Mouse (Mus musculus): ENCODE data around the gene Ndufs7. TPM values are rescaled to one million over a fixed set of nuclear protein-coding genes. Genes with fewer than 3 reads are reported as not detected.

The Ndufs7 gene
- total and polyA plus RNA-seq, 3 experiments = 943 to 1,990 (median 1,108) TPM

- H3K9ac ChIP-seq (ENCODE audit: low read depth, low read length) = peak within 1 kb of the TSS; percentile 51
- 3% methylated on average over 26 of the region's 26 CpGs for WGBS
- peaks cover 7% of the 10 kb centered on the region for H3K4me1 ChIP-seq (ENCODE audit: control insufficient read depth, insufficient read depth, low read length)
- H3K27me3 ChIP-seq (ENCODE audit: control insufficient read depth, insufficient read depth, low read length) = no peaks in the 10 kb centered on the region; the same call in 1 of the 2 replicates
- intact Hi-C loops (cut with DNase I) = loop anchor here (1.0 to 10.0 kb wide), 4 partner anchors 24 to 259 kb away; partner anchors contain the start of gene 2310011J03Rik
- H3K4me3 ChIP-seq = peak within 1 kb of the TSS; percentile 45
- peak; percentile 81 to 83 for DNase-seq
- TF ChIP-seq CTCF (IDR thresholded peaks at IDR 0.05) (peak; percentile 88), EP300 (IDR thresholded peaks at IDR 0.05; ENCODE audit: insufficient read depth, low read depth, low read length) (peak; percentile 57; the same call in 1 of the 2 replicates), POLR2A (IDR thresholded peaks at IDR 0.05; ENCODE audit: insufficient read depth, low read depth, low read length) (no peak; the same call in 1 of the 2 replicates)
- H3K36me3 ChIP-seq (ENCODE audit: control insufficient read depth, insufficient read depth, low read length) = no peaks in the 10 kb centered on the region
- H3K79me2 ChIP-seq (replicated peaks; ENCODE audit: control insufficient read depth, insufficient read depth, low read length) = no peaks in the 10 kb centered on the region
- H3K27ac ChIP-seq = peak within 1 kb of the TSS; percentile 41
Observed at GRCm38 (mm10) chr10:80295618-80296425, 46.9 kb downstream of the Ndufs7 start, which contains the start of gene Apc2. Gene Apc2 (plus strand): TSS chr10:80295977.

GRCm38 (mm10) chr10:80296824-80297223 lies 47.9 kb downstream of the Ndufs7 start:
- H3K79me2 ChIP-seq (replicated peaks; ENCODE audit: control insufficient read depth, insufficient read depth, low read length) = no peaks in the 10 kb centered on the region
- peaks cover 9% of the 10 kb centered on the region for H3K4me1 ChIP-seq (ENCODE audit: control insufficient read depth, insufficient read depth, low read length)
- no peaks in the 10 kb centered on the region; the same call in 1 of the 2 replicates for H3K27me3 ChIP-seq (ENCODE audit: control insufficient read depth, insufficient read depth, low read length)
- 77% methylated on average over 5 of the region's 5 CpGs for WGBS
- H3K9ac ChIP-seq (ENCODE audit: low read depth, low read length) = no peak overlapping the region
- intact Hi-C loops (cut with DNase I) = loop anchor here (10.0 kb wide), 1 partner anchor 258 kb away; no protein-coding TSS in a partner anchor
- no peak for DNase-seq
- TF ChIP-seq CTCF (IDR thresholded peaks at IDR 0.05) = no peak
- no peak for TF ChIP-seq POLR2A (IDR thresholded peaks at IDR 0.05; ENCODE audit: insufficient read depth, low read depth, low read length)
- no peak for TF ChIP-seq EP300 (IDR thresholded peaks at IDR 0.05; ENCODE audit: insufficient read depth, low read depth, low read length)
- H3K4me3 ChIP-seq = no peak overlapping the region
- no peak overlapping the region for H3K27ac ChIP-seq
- no peaks in the 10 kb centered on the region for H3K36me3 ChIP-seq (ENCODE audit: control insufficient read depth, insufficient read depth, low read length)

- Histone ChIP-seq H3K4me1 (ENCODE audit: control insufficient read depth, insufficient read depth, low read length) (peaks cover 10% of the 10 kb centered on the region), H3K9ac (ENCODE audit: low read depth, low read length) (no peak overlapping the region), H3K27ac (no peak overlapping the region), H3K4me3 (no peak overlapping the region), H3K27me3 (ENCODE audit: control insufficient read depth, insufficient read depth, low read length) (no peaks in the 10 kb centered on the region; the same call in 1 of the 2 replicates), H3K79me2 (replicated peaks; ENCODE audit: control insufficient read depth, insufficient read depth, low read length) (no peaks in the 10 kb centered on the region), H3K36me3 (ENCODE audit: control insufficient read depth, insufficient read depth, low read length) (no peaks in the 10 kb centered on the region)
- intact Hi-C loops (cut with DNase I) = loop anchor here (10.0 kb wide), 1 partner anchor 257 kb away; no protein-coding TSS in a partner anchor
- WGBS = 52% methylated on average over 8 of the region's 8 CpGs
- TF ChIP-seq CTCF (IDR thresholded peaks at IDR 0.05) (no peak), EP300 (IDR thresholded peaks at IDR 0.05; ENCODE audit: insufficient read depth, low read depth, low read length) (no peak), POLR2A (IDR thresholded peaks at IDR 0.05; ENCODE audit: insufficient read depth, low read depth, low read length) (no peak)
- no peak for DNase-seq
Observed at GRCm38 (mm10) chr10:80297526-80298133, 48.7 kb downstream of the Ndufs7 start.

GRCm38 (mm10) chr10:80298571-80299281 lies 49.8 kb downstream of the Ndufs7 start:
- H3K27me3 ChIP-seq (ENCODE audit: control insufficient read depth, insufficient read depth, low read length) = no peaks in the 10 kb centered on the region; the same call in 1 of the 2 replicates
- DNase-seq = peak; percentile 50 to 54
- H3K9ac ChIP-seq (ENCODE audit: low read depth, low read length) = no peak overlapping the region
- no peaks in the 10 kb centered on the region for H3K36me3 ChIP-seq (ENCODE audit: control insufficient read depth, insufficient read depth, low read length)
- no peaks in the 10 kb centered on the region for H3K79me2 ChIP-seq (replicated peaks; ENCODE audit: control insufficient read depth, insufficient read depth, low read length)
- intact Hi-C loops (cut with DNase I) = loop anchor here (10.0 kb wide), 1 partner anchor 256 kb away; no protein-coding TSS in a partner anchor
- TF ChIP-seq CTCF (IDR thresholded peaks at IDR 0.05) (no peak), EP300 (IDR thresholded peaks at IDR 0.05; ENCODE audit: insufficient read depth, low read depth, low read length) (no peak), POLR2A (IDR thresholded peaks at IDR 0.05; ENCODE audit: insufficient read depth, low read depth, low read length) (no peak)
- WGBS = 10% methylated on average over 26 of the region's 26 CpGs
- H3K4me1 ChIP-seq (ENCODE audit: control insufficient read depth, insufficient read depth, low read length) = peaks cover 5% of the 10 kb centered on the region
- no peak overlapping the region for H3K4me3 ChIP-seq
- H3K27ac ChIP-seq = no peak overlapping the region

- Histone ChIP-seq H3K27me3 (ENCODE audit: control insufficient read depth, insufficient read depth, low read length) (no peaks in the 10 kb centered on the region; the same call in 1 of the 2 replicates), H3K9ac (ENCODE audit: low read depth, low read length) (no peak overlapping the region), H3K4me3 (no peak overlapping the region), H3K4me1 (ENCODE audit: control insufficient read depth, insufficient read depth, low read length) (peaks cover 5% of the 10 kb centered on the region), H3K27ac (no peak overlapping the region), H3K79me2 (replicated peaks; ENCODE audit: control insufficient read depth, insufficient read depth, low read length) (no peaks in the 10 kb centered on the region), H3K36me3 (ENCODE audit: control insufficient read depth, insufficient read depth, low read length) (no peaks in the 10 kb centered on the region)
- no peak for TF ChIP-seq EP300 (IDR thresholded peaks at IDR 0.05; ENCODE audit: insufficient read depth, low read depth, low read length)
- WGBS = 25% methylated on average over 15 of the region's 15 CpGs
- DNase-seq = no peak
- intact Hi-C loops (cut with DNase I) = loop anchor here (10.0 kb wide), 1 partner anchor 256 kb away; no protein-coding TSS in a partner anchor
Observed at GRCm38 (mm10) chr10:80299301-80299700, 50.4 kb downstream of the Ndufs7 start.

Measured in heart, adult 2 months (tissue).